Mouse (Mus musculus): ENCODE data around the gene Vamp8.
A peak's percentile ranks its signal among the peaks of the same experiment; 100 is the strongest.

The Vamp8 gene

DNA sequence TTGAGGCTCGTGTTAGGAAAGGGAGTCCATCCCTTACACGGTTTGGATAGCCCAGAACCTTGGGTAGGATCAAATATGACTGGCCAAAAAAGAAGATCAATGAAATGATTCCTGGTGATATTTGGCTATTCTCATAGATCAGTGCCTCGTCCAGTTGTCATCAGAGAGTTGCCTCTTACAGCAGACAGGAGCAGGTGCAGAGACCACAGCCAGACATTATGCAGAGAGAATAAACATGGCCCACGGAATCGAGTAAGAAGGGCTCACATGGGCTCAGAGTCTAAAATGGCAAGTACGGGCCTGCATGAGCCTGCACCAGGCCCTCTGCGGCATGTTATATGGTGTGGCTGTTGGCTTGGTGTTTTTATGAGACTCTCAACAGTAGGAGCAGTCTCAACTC, 14.9 kb upstream of the Vamp8 start:
- no peak for DNase-seq (ENCODE audit: extremely low spot score)

DNA sequence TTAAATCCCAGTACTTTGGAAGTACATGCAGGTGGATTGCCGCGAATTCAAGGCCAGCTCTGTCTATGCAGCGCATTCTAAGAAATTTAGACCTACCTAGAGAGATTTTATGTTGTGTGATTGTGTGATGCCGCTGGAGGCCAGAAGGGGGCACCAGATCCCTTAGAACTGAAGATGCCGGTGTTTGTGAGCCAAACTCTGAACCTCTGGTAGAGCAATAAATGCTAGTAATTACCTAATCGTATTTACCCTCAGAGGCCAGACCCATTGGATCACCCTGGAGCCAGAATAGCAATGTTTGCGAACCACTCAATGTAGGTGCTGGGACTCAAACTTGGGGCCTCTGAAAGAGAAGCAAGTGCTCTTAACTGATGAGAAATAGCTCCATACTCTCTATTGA, 11.4 kb upstream of the Vamp8 start:
- DNase-seq (ENCODE audit: extremely low spot score), result peak; percentile 69

DNA sequence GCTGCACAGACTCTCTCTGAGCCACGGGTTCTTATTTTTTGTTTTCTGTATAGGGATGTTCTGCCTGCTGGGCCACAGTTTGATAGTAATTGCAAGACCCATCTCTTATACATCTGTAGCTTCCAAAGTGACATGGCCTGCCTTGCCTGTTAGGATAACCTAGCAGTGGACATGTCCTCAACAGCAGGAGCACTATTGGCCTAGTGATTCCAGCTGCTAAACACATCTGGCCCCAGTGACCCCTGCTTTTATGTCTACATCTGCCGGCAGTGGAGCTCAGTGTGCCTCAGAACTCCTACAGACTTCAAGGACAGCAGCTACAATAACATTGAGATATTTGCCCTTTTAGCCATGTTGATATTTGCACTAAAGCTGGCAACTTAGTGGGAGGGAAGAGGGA, 9.5 kb upstream of the Vamp8 start:
- DNase-seq (ENCODE audit: extremely low spot score), result no peak

DNA sequence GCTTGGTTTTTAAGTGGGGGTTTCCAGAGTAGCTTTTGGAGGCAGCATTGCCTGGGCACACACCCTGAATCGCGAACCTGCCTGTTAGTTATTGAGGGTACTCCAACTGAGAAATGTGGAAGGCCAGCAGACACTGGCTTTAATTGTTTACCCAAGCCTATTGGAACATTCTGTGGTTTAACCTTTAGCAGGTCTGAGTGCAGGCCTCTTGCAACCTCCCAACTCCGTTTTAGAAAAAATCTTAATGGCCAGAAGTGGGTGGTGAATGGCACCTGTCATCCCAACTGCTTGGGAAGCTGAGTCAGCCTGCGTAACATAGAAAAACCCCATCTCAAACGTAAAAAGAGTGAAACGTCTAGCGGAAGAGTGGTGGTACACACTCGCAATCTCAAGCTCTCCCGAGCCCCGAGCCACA, 6.3 kb upstream of the Vamp8 start:
- no peak for DNase-seq (ENCODE audit: extremely low spot score)

DNA sequence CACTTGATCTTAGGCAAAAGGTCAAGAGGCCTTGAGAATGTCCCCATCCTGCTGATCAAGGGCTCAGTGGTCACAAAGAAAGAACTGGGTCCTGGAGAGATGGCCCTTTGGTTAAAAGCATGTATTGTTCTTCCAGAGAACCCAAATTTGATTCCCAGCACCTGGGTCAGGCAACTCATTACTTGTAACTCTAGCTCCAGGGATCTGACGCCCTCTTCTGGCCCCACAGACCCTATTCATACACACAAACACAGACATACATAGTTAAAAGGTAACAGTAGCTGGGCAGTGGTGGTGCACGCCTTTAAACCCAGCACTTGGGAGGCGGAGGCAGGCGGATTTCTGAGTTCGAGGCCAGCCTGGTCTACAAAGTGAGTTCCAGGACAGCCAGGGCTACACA, 1.8 kb upstream of the Vamp8 start:
- DNase-seq (ENCODE audit: extremely low spot score), result no peak

DNA sequence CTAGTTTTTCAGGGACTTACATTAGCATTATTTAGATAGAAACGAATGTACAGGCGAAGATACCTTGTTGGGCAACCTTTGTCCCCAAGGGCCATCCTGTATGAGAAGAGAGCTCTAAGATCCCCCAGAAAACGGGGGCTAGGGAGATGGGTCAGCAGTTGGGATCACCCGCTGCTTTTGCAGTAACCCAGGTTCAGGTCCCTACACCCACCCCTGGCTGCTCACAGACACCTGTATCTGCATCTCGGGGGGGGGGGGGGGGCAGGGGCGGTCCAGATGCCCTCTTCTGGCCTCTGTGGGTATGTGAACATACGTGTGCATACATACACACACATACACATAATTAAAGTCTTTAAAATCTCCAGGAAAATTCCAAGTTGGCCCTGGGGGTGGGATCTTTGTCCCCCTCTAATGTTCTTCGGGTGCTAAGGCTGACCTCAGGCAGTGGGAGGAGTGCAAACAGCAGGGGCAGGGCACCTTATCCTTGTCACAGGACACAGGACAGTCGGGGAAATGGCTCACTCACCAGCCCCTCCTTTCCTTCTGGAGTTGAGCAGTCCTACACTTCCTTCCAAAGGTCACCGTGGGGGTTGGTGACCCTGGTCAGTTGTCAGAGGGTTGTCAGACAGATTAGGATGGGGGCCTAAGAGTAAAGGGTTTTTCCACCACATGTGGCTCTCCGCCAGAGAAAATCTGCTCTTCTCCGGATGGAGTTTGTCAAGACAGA, 455 bp upstream of the Vamp8 start:
- peak; percentile 77 for DNase-seq (ENCODE audit: extremely low spot score)

DNA sequence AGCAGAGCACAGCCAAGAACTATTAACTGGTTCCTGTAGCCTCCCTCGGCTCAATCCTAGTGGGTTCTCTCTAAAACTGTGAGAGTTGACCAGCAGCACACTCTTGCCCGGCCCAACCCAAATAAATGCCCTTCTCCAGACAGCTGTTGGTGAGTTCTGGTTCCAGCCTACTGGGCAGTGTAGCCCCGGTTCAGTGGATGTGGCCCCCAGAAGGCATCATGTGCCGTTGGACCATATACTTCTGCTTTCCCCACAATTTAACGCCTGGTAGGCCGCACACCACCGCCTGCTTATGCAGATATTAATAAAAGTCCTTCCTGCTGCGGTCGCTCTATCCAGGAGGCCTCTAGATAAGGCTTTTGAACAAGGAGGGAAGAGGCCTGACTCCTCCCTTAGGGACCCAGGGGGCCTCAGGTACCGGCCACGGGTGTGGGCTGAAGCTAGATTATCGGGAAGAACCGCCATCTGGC, 997 bp downstream of the Vamp8 start:
- no peak for DNase-seq (ENCODE audit: extremely low spot score)

DNA sequence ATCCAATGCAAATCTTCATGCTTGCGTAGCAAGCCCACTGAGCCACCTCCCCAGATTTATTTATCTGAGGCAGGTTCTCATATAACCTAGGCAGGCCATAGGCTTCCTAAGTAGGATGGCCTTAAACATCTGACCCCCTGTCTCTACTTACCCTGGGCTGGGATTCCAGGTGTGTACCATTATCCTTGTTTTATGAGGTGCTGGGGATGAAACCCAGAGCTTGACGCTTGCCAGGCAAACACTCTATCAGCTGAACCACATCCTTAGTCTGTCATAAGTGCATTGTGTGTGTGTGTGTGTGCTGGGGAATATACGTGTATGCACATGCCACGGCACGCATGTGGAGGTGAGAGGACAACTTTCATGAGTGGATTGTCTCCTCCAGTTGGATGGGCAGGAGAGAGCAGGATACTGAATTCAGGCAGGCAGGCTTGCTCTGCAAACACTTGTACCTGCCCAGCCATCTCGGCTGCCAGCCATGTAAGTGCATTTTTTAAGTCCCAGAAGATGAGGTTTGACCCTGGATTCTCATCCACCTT, 1.6 kb downstream of the Vamp8 start:
- DNase-seq (ENCODE audit: extremely low spot score), result no peak

DNA sequence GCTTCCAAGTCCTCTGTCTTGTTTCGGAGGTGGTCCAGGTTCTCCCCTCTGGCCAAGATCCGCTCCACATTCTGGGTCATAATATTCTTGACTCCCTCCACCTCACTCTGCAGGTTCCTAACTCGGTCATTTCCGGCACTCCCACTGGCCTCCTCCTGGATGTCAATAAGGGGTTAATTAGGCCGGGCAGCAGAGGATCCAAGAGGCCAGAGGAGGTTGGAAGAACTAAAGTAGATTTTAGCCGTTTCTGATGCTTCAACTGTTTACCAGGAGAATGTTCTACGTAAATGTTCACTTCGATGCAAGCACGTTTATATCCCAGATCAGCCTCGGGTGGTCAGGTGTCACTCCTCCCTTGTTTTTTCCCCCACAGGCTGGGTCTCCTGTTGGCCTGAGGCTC, 2.2 kb downstream of the Vamp8 start:
- no peak for DNase-seq (ENCODE audit: extremely low spot score)

DNA sequence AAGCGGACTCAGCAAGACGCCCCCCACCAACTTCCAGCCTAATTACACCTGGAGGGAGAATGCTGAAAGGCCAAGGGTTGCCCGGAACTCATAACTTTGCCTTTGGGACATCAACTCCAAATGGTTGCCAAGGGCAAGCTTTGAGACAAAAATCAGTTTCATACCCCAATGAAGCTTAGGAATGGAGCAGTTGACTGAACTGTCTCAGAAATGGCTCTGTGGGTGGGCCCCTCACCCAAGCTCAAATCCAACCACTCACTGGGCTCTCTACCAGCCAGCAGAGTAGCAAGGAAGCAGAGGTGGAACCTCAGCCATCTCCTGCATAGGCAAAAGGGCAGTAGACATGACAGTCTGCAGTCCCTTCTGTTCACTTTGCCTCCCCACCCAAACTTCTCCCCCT, 2.7 kb downstream of the Vamp8 start:
- DNase-seq (ENCODE audit: extremely low spot score), result no peak

DNA sequence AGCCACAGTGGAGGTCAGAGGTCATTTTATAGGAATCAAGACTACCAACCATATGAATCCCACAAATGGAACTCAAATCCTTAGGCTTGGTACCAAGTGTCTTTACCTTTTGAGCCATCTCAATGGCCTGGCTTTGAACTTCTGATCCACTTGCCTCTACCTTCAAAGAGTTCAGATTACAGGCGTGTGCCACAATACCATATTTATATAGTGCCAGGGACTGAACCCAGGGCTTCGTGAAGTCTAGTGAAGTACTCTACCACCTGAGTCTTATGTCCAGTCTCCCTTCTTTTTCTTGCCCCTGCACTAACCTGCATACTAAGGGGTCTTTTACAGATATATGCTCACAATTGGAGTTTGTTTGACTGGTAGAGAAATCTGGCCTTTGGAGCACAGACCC, 3.9 kb downstream of the Vamp8 start:
- DNase-seq (ENCODE audit: extremely low spot score), result no peak

DNA sequence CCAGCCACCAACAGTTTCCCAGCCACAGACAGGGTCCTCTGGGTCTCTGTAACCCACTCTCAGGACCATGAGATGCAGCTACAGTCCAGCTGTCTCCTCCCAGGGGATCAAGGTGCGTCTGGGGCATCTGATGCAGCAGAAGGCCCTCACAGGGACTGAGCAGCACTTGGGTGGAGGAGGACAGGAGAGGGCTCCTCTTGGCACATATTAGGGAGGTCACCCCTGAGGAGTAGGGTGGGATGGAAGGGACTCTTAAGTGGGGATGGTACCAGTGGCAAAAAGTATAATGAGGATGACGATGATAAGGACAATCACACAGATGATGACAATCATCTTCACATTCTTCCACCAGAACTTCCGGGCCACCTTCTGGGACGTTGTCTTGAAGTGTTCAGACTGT, 5.2 kb downstream of the Vamp8 start:
- DNase-seq (ENCODE audit: extremely low spot score), result no peak

DNA sequence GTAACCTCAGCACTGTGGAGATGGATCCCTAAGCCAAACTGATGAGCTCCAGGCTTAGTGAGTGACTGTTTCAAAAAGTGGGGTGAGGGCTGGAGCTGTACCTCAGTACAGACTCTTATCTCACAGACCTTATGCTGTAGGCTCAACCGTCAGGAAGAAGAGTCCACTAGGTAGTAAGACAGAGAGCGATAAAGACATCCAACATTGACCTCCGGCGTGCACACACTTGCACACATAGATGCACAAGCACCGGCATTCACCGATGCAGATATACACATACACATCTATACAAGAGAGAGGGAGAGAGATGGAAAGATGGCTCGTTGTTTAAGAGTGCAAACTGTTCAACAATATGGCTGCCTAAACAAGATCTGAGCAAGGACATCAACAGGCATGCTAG, 6.6 kb downstream of the Vamp8 start:
- no peak for DNase-seq (ENCODE audit: extremely low spot score)

DNA sequence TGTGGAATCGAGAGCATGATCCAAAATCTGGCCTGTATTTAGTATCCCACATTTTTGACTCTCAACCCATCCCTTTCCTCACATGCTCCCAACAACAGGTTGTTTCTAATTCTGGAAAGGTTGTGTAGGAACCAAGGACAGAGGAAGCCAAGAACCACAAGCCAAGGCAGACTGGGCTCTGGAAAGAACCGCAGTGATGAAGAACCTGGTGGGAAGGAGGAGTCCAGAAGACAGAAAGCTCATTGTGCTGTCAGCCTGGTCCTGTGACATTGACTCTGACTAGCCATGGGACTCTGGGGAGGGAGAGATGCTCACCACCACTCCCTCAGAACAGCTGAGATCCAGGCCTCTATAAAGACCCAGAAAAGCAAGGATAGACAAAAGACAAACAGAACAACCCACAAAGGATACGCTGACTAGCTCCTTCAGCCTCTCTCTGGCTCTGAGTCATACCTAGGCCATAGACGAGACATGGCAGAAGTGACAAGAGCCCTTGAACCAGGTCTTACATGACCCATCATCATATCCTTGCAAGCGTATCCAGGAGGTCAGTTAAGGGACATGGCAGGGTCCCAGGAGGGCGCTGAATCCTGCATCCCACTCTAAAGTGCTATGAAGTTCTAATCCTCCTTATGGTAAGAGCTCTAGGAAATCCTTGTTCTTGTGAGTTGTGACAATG, 7.2 kb downstream of the Vamp8 start:
- no peak for DNase-seq (ENCODE audit: extremely low spot score)

DNA sequence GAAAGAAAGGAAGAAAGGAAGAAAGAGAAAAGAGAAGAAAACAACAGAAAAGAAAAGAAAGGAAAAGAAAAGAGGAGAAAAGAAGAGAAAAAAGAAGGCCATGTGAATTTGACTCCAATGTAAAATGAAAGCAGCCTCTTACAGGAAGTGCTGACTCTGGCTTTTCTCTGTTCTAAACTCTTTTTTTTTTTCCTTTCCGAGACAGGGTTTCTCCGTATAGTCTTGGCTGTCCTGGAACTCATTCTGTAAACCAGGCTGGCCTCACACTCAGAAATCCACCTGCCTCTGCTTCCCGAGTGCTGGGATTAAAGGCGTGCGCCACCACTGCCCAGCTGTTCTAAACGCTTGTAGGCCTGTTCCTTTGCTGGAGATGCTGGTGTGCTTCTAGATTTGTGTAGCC, 8.0 kb downstream of the Vamp8 start:
- DNase-seq (ENCODE audit: extremely low spot score), result no peak

DNA sequence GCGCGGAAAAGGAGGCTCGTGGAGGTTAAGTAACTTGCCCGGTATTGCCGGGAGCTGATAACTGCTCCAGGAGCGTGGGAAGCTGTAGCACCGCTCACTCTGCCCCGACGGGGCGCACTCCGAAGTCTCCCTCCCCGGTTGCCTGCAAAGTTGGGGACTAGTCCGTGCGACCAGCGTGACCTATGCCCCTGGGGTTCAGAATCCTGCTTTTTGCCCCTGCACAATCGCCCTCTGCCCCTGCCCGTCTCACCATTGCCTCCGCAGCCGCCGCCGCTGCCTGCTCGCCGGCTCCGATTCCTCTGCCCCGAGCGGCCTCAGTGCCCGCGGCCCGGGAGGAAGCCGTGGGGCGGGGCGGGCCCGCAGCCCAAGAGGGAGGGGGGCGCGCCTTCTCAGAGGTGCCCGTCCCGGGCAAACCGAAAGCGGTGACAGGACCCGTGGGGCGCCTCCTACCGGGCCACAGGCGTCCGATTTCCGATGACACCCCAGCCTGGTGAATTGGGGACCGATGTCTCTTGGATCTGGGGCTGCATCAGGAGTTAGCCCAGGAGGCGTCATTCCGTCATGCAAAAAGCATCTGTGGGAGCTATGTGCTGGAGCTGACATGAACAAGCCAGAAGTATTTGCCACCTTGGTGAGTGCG, 10.3 kb downstream of the Vamp8 start, which contains the start of gene Vamp5:
TSS of gene Vamp5 (minus strand) at position 338 of the 640 bp plus-strand sequence.
- DNase-seq (ENCODE audit: extremely low spot score), result peak; percentile 61

DNA sequence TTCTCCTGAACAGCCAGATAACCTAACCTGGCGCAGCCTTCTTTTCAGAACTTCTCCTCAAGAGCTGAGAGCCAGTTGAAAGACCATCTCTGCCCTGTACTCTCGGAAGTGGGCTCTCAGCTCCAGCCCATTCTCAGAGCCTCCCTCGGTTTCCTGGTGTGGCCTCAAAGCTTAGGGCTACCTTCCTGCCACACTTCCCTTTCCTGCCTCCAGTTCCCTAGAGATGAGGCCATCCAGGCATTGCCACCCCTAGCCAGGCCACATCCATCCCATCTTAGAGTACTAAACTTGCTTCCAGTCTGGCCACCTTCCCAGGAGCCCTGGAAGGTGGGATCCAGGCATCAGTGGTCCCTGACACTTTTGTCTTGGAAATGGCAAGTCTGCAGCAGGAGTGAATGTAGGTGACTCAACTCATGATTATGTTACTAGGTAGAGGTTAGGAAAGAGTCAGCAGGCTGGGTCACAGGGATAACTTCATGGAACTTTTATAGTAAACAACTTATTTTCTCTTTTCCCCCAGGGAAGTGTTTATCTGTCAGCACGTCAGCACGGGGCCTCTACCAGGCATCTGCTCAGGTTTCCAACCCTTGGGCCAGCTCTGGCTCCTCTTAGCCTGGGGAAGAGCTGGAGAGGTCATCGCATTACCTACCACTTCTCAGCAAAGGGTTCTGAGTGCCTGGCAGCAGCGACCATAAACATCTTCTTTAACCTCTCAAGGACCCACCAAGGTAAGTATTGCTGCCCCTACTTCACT, 10.9 kb downstream of the Vamp8 start:
- no peak for DNase-seq (ENCODE audit: extremely low spot score)

DNA sequence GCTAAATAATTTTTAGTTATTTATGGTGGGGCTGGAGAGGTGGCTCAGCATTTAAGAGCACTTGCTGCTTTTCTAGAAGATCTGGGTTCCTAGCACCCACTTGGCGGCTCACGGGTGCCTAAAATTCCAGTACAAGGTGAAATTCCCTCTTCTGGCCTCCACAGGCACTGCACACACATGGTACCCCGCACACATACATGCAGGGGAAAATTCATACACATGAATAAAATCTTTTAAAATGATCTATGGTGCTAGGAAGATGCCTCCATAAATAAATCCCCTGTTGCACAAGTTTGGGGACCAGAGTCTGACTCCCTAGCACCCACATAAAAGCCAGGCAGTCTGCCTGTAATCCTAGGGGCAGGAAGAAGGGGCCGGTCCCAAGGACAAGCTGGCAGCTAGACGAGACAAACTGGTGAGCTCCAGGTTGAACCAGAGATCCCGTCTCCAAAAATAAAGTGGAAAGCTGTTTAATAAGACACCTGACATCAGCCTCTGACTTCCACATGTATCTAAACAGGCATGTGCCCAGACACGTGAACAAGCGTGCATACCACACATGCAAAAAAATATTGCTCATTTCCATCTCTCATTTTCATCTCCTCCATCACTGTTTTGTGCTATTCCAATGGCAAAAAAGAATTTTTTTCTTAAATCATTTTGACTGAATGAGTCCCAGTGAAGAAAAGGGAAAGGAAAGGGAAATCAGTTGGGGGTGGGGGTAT, 11.8 kb downstream of the Vamp8 start:
- no peak for DNase-seq (ENCODE audit: extremely low spot score)

DNA sequence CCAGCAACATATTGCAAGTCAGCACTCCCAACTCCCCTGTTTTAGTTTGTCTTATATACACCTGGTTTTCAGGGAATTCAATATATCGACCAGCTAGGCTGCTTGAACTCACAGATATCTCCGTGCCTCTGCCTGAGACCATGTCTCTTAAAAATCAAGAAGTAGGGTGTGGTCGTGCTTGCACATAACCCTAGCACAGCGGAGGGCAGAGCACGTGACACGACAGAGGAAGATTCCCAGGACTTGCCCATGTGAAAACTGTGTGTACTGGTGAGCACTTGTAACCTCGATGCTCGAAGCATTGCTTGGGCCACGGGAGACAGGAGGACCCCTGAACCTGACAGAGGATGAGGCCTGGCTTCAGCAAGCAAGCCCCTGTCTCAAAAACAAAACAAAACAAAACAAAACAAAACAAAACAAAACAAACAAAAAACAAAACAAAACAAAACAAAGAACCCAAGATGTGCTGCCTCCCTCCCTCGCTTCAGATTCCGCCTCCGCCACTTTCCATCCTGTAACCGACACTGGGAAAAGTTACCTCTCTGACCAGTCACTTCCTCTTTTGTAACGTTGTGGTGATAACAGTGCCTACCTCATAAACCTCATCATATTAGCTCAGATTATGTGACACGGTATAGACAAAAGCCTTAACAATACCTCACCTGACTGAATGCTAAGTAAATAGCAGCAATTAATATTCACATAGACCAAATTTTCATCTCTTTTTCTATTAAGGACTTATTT, 15.5 kb downstream of the Vamp8 start:
- DNase-seq (ENCODE audit: extremely low spot score), result no peak

DNA sequence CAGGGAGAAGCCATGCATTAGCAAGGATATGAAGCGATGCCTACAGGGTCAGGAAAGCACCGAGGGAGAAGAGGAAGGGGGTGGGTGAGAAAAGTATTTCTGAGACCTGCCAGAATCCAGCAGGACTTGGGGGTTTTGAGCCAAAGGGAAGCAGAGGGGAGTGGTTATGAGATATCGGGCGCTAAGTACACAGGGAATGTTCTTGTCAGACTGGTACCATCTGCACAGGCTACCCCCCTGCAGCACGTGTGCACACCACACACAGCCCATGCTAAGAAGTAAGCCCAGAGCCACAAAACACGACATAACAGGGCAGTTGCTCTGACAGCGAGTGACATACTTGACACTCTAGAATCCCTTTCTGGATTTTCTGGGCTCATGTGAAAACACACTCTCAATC, 16.3 kb downstream of the Vamp8 start:
- no peak for DNase-seq (ENCODE audit: extremely low spot score)

DNA sequence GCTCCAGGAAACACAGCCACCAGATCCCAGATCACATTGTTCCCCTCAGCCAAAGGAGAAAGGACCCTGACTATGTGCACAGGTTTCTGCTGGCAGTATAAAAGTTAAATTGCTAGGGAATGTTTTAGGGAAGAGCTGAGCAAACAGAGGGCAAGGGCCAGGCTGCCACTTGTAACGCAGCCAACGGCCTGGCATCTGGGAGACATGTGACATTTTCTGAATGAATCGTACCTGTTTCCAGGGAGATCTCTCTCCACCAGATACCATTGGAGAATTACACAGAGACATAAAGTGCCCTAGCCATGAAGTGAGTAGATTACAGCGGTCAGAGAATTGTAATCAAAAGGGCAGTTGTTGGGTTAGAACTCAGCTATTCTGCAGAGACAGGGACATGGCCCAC, 17.3 kb downstream of the Vamp8 start:
- no peak for DNase-seq (ENCODE audit: extremely low spot score)

Measured in embryo, embryonic 9.5 days (tissue).